Mouse (Mus musculus) MEL (cell line): ENCODE results near the gene Tm4sf19. TPM values are rescaled to one million over a fixed set of nuclear protein-coding genes. Genes with fewer than 3 reads are reported as not detected.

Source experiments
- DNase-seq: peaks from one replicate; pipeline ENCODE4 v3.0.0; 2011; ENCODE audit warnings: low read depth, low spot score
- H3K27ac ChIP-seq: 2 replicates; pipeline ENCODE4 v1.5.1; 2012; ENCODE audit warnings: low read depth, mild to moderate bottlenecking, control low read depth, low read length, moderate library complexity; ENCODE audit not compliant: control insufficient read depth
- H3K27me3 ChIP-seq, 2 experiments: fragments of 150-350 bp in 1 of 2; sonication (generic) in 1 of 2; 2 replicates each; pipeline ENCODE4 v1.6.1; 2012; ENCODE audit warnings: low read length in 2 of 2, mild to moderate bottlenecking in 2 of 2, improper control_type of control experiment in 1 of 2, moderate library complexity in 1 of 2; ENCODE audit not compliant: insufficient read depth in 2 of 2, control insufficient read depth in 1 of 2
- H3K36me3 ChIP-seq, 2 experiments: 2 replicates each; pipeline ENCODE4 v1.6.1; 2012 to 2014; ENCODE audit warnings: low read length in 2 of 2, improper control_type of control experiment in 1 of 2, inconsistent platforms in 1 of 2, mild to moderate bottlenecking in 1 of 2; ENCODE audit not compliant: insufficient read depth in 2 of 2, control insufficient read depth in 1 of 2
- H3K4me1 ChIP-seq, 2 experiments: fragments of 150-350 bp in 1 of 2; sonication (generic) in 1 of 2; 2 replicates each; pipeline ENCODE4 v1.6.1; 2012; ENCODE audit warnings: low read length in 2 of 2, improper control_type of control experiment in 1 of 2, mild to moderate bottlenecking in 1 of 2; ENCODE audit not compliant: insufficient read depth in 2 of 2, control insufficient read depth in 1 of 2
- H3K4me3 ChIP-seq, 2 experiments: fragments of 150-350 bp in 1 of 2; sonication (generic) in 1 of 2; 2 replicates each; pipeline ENCODE4 v1.5.1; 2012; ENCODE audit warnings: low read depth in 2 of 2, low read length in 2 of 2, mild to moderate bottlenecking in 2 of 2, moderate library complexity in 2 of 2, control low read depth in 1 of 2, improper control_type of control experiment in 1 of 2; ENCODE audit not compliant: control insufficient read depth in 1 of 2, insufficient read depth in 1 of 2
- H3K79me2 ChIP-seq: 2 replicates; pipeline ENCODE4 v1.6.1; 2012; ENCODE audit warnings: mild to moderate bottlenecking, low read length, moderate library complexity; ENCODE audit not compliant: control insufficient read depth, poor library complexity, insufficient read depth
- H3K9ac ChIP-seq: 2 replicates; pipeline ENCODE4 v1.6.1; 2012; ENCODE audit warnings: low read depth, mild to moderate bottlenecking, control low read depth, low read length, moderate library complexity; ENCODE audit not compliant: control insufficient read depth, poor library complexity, severe bottlenecking
- H3K9me3 ChIP-seq: fragments of 150-350 bp; sonication (generic); replicated peaks from 2 replicates; pipeline ENCODE4 v1.6.1; 2012; ENCODE audit warnings: mild to moderate bottlenecking, low read length, improper control_type of control experiment, moderate library complexity; ENCODE audit not compliant: insufficient read depth
- BHLHE40 ChIP-seq: IDR thresholded peaks from 2 replicates; pipeline ENCODE4 v1.6.1; 2012; ENCODE audit warnings: low read depth, mild to moderate bottlenecking, inconsistent platforms, low read length, improper control_type of control experiment, borderline replicate concordance
- CHD2 ChIP-seq: IDR thresholded peaks from 2 replicates; pipeline ENCODE4 v1.6.1; 2011; ENCODE audit warnings: low read length, improper control_type of control experiment
- CTCF ChIP-seq, 3 experiments: IDR thresholded peaks in 2 of 3; conservative IDR thresholded peaks in 1 of 3; 2 replicates each; pipeline ENCODE4 v1.5.1; 2011 to 2012; ENCODE audit warnings: low read length in 3 of 3, low read depth in 2 of 3, mild to moderate bottlenecking in 2 of 3, improper control_type of control experiment in 1 of 3, inconsistent platforms in 1 of 3, mixed read lengths in 1 of 3, moderate library complexity in 1 of 3; ENCODE audit not compliant: control insufficient read depth in 1 of 3, insufficient read depth in 1 of 3, poor library complexity in 1 of 3, severe bottlenecking in 1 of 3
- ELF1 ChIP-seq: IDR thresholded peaks from 2 replicates; pipeline ENCODE4 v1.6.1; 2014; ENCODE audit warnings: low read depth, mild to moderate bottlenecking, inconsistent platforms, low read length, improper control_type of control experiment, moderate library complexity
- EP300 ChIP-seq, 2 experiments: IDR thresholded peaks; 2 replicates each; pipeline ENCODE4 v1.6.1; 2011; ENCODE audit warnings: improper control_type of control experiment in 2 of 2, low read length in 2 of 2, low read depth in 1 of 2, mild to moderate bottlenecking in 1 of 2
- GABPA ChIP-seq: IDR thresholded peaks from 2 replicates; pipeline ENCODE4 v1.6.1; 2012; ENCODE audit warnings: low read depth, mild to moderate bottlenecking, inconsistent platforms, low read length, improper control_type of control experiment, moderate library complexity
- GATA1 ChIP-seq: IDR thresholded peaks from 2 replicates; pipeline ENCODE4 v1.6.1; 2011; ENCODE audit warnings: low read depth, low read length, improper control_type of control experiment
- JUND ChIP-seq: IDR thresholded peaks from 2 replicates; pipeline ENCODE4 v1.6.1; 2011; ENCODE audit warnings: low read depth, mild to moderate bottlenecking, improper control_type of control experiment, low read length
- KAT2A ChIP-seq: conservative IDR thresholded peaks from 2 replicates; pipeline ENCODE4 v1.6.1; 2012; ENCODE audit warnings: low read depth, low read length, improper control_type of control experiment, inconsistent platforms
- MAFK ChIP-seq: IDR thresholded peaks from 2 replicates; pipeline ENCODE4 v1.6.1; 2011; ENCODE audit warnings: low read depth, mild to moderate bottlenecking, low read length, improper control_type of control experiment, borderline replicate concordance
- MAX ChIP-seq: IDR thresholded peaks from 2 replicates; pipeline ENCODE4 v1.6.1; 2011; ENCODE audit warnings: low read length, improper control_type of control experiment
- MAZ ChIP-seq: IDR thresholded peaks from 2 replicates; pipeline ENCODE4 v1.6.1; 2012; ENCODE audit warnings: low read depth, mild to moderate bottlenecking, inconsistent platforms, low read length, improper control_type of control experiment
- MXI1 ChIP-seq: IDR thresholded peaks from 2 replicates; pipeline ENCODE4 v1.6.1; 2011; ENCODE audit warnings: mild to moderate bottlenecking, low read depth, low read length, improper control_type of control experiment
- NELFE ChIP-seq: IDR thresholded peaks from 2 replicates; pipeline ENCODE4 v1.6.1; 2011; ENCODE audit warnings: low read depth, low read length, improper control_type of control experiment
- POLR2AphosphoS2 ChIP-seq: IDR thresholded peaks from 2 replicates; pipeline ENCODE4 v1.6.1; 2011; ENCODE audit warnings: low read length, improper control_type of control experiment
- RAD21 ChIP-seq: IDR thresholded peaks from 2 replicates; pipeline ENCODE4 v1.6.1; 2011; ENCODE audit warnings: mild to moderate bottlenecking, low read depth, low read length, improper control_type of control experiment
- SMC3 ChIP-seq: IDR thresholded peaks from 2 replicates; pipeline ENCODE4 v1.6.1; 2011; ENCODE audit warnings: low read depth, low read length, improper control_type of control experiment
- ZC3H11A ChIP-seq: IDR thresholded peaks from 2 replicates; pipeline ENCODE4 v1.6.1; 2012; ENCODE audit warnings: low read depth, mild to moderate bottlenecking, inconsistent platforms, low read length, improper control_type of control experiment
- polyA plus RNA-seq, 2 experiments: library from polyadenylated mRNA; stranded (reverse) in 1 of 2; unstranded in 1 of 2; fragments of >175 nt in 1 of 2; fragments of >200 nt in 1 of 2; gene quantifications; 2 replicates each; pipeline versions ENCODE4 v1.2.1 to v1.2.4; 2012; ENCODE audit warnings: low replicate concordance in 2 of 2, low read depth in 1 of 2; ENCODE audit not compliant: insufficient read length in 2 of 2, insufficient read depth in 1 of 2, missing spikeins in 1 of 2
- total RNA-seq: library from RNA; depleted of rRNA; stranded (reverse); fragments of 300-350 nt; gene quantifications from 2 replicates; pipeline ENCODE4 v1.2.3, GENCODE M21; 2012

Gene Tm4sf19
- total and polyA plus RNA-seq, 3 experiments: 0.06 TPM; not detected in 2

GRCm38 (mm10) chr16:32363530-32363929 lies 36.8 kb upstream of the Tm4sf19 start:
- Histone ChIP-seq H3K79me2 (no peaks in the 10 kb centered on the region), H3K9ac (no peak overlapping the region), H3K27ac (no peak overlapping the region), H3K9me3 (no peaks in the 10 kb centered on the region), H3K4me1 (no peaks in the 10 kb centered on the region), H3K36me3 (peaks cover 4 to 8% of the 10 kb centered on the region in 2 experiments), H3K4me3 (no peak overlapping the region), H3K27me3 (no peaks in the 10 kb centered on the region)
- TF ChIP-seq GABPA (no peak), NELFE (no peak), BHLHE40 (no peak), POLR2AphosphoS2 (no peak), MXI1 (no peak), MAZ (no peak), EP300 (IDR thresholded peaks at IDR 0.05; ENCODE audit: low read depth in 1 of 2, low read length in 2 of 2) (no peak), CHD2 (no peak), MAFK (no peak), JUND (no peak)
- DNase-seq: no peak

DNA sequence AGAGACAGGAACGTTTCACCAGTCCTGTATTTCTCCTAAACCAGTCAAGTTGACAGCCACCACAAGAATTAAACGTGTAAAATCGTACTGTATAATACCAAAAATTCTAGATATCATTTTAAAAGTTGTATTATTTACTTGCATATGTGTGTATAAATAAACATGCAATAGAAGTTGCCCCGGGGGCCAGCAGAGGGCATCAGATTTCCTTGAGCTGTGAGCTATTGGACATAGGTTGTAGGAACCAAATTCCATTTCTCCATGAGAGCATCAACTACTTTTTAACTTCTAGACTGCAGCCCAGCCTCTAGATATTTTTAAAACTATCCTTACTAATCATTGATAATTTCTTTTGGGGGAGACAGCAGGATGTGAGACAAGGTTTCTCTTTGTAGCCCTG lies 29.0 kb upstream of the Tm4sf19 start:
- TF ChIP-seq ZC3H11A (peak; percentile 64), MAX (no peak), RAD21 (peak; percentile 62), CTCF (IDR thresholded peaks at IDR 0.05 in 2 of 3, conservative IDR thresholded peaks at IDR 0.05 in 1 of 3; ENCODE audit: control insufficient read depth in 1 of 3, insufficient read depth in 1 of 3, low read depth in 2 of 3, low read length in 3 of 3, poor library complexity in 1 of 3, severe bottlenecking in 1 of 3) (peak; percentile 35 to 68 (median 55)), SMC3 (peak; percentile 83)
- no peaks in the 10 kb centered on the region for H3K4me1 ChIP-seq
- no peak overlapping the region for H3K9ac ChIP-seq
- no peak overlapping the region for H3K4me3 ChIP-seq
- H3K9me3 ChIP-seq: no peaks in the 10 kb centered on the region
- no peaks in the 10 kb centered on the region for H3K27me3 ChIP-seq
- peaks cover 0 to 15% of the 10 kb centered on the region in 2 experiments; a peak in 2 of 4 replicates for H3K36me3 ChIP-seq
- peak; percentile 52 for DNase-seq
- H3K79me2 ChIP-seq: no peaks in the 10 kb centered on the region
- no peak overlapping the region for H3K27ac ChIP-seq

- Histone ChIP-seq H3K9ac (no peak overlapping the region), H3K36me3 (peaks cover 9 to 12% of the 10 kb centered on the region in 2 experiments; a peak in 3 of 4 replicates), H3K9me3 (no peaks in the 10 kb centered on the region), H3K79me2 (no peaks in the 10 kb centered on the region), H3K27ac (no peak overlapping the region), H3K4me3 (no peak overlapping the region), H3K4me1 (peaks cover 3 to 8% of the 10 kb centered on the region in 2 experiments), H3K27me3 (no peaks in the 10 kb centered on the region)
- TF ChIP-seq KAT2A (no peak), ELF1 (no peak), GATA1 (no peak), CTCF (IDR thresholded peaks at IDR 0.05 in 2 of 3, conservative IDR thresholded peaks at IDR 0.05 in 1 of 3; ENCODE audit: control insufficient read depth in 1 of 3, insufficient read depth in 1 of 3, low read depth in 2 of 3, low read length in 3 of 3, poor library complexity in 1 of 3, severe bottlenecking in 1 of 3) (no peak)
- DNase-seq: no peak
Observed at GRCm38 (mm10) chr16:32379575-32379974, 20.7 kb upstream of the Tm4sf19 start.
